Mouse (Mus musculus) mouse embryonic stem cell (cell line): ENCODE results near the gene Rab9.

Experiments
- in situ Hi-C, 2 experiments: fragments of 300-500 bp; cut with MboI; formaldehyde crosslinking; loops; 1 replicate in 1 of 2; 3 replicates in 1 of 2; pipeline ENCODE4 v1.14.3; 2019 to 2020; ENCODE audit warnings: low sequenced_read_pairs in 2 of 2, low pct_unique_long_range_greater_than_20kb in 1 of 2, mixed read lengths in 1 of 2; ENCODE audit not compliant: unreplicated experiment in 1 of 2

Rab9 gene

GRCm38 (mm10) chrX:166468321-166468720 lies 11.3 kb downstream of the Rab9 start:
- in situ Hi-C loops = no loop called here

DNA sequence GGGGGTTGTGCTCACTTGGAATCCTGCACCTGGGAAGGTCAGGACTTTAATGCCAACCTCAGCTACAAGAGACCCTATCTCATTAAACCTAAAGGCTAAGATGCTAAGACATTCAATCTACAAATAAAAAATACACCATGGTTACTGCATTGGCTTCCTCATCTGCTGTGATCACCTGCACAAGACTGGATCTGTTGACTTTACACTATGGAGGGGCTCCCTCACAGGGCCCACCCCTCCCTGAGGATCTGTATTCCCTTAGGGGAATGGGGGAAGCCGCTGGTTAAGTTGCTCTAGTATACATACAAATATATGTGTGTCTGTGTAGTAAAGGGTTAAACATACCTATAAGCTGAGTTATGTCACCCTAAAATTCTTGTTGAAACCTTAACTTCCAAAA lies 24.1 kb downstream of the Rab9 start:
- in situ Hi-C loops = no loop called here

- in situ Hi-C loops = no loop called here
These were observed 25.3 kb downstream of the Rab9 start for GRCm38 (mm10) chrX:166454331-166454730.

DNA sequence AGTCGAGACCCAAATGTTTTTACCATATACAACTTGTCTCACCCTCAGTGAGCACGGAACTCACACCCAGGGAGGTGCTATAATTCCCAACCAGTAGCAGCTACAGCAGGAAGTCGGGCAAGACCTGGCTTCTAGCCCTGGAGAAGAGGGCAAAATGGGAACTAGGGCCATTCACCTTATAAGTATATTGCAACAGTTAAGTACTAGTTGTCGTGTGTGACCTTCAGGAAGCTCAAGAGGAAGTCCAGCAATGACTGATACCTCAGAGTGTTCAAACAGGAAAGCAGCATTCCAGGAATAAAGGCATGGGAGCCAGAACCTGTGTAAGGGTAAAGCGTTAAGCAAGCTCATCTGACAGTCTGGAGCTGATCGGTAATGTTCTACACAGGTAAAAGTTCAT lies 26.1 kb downstream of the Rab9 start:
- in situ Hi-C loops = no loop called here

DNA sequence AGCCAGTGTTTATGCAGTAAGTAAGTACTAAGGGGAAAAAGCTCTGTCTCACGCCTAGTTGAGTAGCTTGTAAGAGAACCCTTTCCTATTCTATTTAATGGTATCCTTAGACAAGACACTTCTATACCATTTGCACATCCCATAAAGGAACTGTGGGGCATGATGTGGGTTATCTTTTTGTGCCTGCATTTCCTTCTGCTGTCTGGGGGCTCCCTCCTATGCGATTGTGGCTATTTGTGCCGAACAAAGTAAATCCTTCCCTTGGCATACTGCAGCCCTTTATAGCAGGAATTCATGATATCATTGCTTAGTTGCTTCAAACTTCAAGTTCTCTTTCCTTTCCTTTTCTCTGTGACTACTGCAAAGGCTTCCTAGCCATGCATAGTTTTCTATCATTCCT lies 35.1 kb downstream of the Rab9 start:
- in situ Hi-C loops = no loop called here

DNA sequence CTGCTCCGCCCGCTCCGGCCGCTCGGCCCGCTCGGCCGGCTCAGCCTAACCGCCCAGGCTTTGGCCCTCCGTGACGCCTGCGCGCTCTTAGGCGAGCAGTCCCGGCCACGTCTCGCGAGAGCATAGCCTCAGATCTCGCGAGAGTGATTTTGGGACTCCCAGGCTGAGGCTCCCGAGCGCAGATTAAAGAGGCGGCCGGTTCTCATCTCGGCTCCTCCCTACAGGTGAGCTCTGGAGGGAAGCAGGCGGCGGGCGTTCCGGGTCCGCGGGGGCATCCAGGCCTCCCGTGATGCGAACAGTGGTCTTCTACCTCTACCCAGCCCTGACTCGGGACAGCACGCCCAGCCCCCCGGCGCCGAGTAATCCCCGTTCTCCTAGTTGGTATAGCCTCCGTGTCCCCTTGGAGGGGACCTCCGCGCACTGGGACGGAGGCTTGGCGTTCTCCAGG lies 39.0 kb downstream of the Rab9 start, which contains the start of gene Ofd1:
Gene Ofd1 (minus strand): TSS at position 89 of the 448 bp plus-strand sequence.
- in situ Hi-C loops = no loop called here

DNA sequence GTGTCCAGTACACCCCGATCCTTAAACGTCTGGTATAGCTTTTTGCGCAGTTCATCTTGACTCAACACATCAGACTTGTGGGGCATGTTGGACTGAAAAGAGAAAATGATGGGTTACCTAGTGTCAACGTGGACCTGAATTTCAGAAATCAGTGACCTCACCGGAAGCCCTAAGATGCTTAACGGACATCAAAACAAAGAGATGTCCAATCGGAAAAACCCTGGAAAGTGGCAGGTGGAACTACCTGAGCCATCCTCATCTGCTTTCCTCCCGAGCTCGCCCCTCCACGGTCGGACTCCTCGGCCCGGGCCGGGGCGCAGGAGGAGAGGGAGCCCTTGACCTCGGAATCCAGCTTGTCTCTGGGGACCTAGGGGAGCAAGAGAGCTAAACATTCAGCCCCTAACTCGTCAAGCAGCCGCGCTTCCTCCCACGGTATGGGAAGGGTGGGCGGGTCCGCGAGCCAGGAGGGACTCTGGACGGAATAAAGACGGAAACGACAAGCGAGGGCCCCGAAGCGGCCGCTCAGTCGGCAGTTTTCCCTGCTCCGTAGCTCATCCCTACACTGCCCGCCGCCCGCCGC lies 39.5 kb downstream of the Rab9 start, which contains the start of gene Trappc2:
Gene Trappc2 (plus strand): TSS at position 539 of the 580 bp plus-strand sequence.
- in situ Hi-C loops = no loop called here

- in situ Hi-C loops = no loop called here
These were observed 44.9 kb downstream of the Rab9 start for GRCm38 (mm10) chrX:166434812-166435211.

DNA sequence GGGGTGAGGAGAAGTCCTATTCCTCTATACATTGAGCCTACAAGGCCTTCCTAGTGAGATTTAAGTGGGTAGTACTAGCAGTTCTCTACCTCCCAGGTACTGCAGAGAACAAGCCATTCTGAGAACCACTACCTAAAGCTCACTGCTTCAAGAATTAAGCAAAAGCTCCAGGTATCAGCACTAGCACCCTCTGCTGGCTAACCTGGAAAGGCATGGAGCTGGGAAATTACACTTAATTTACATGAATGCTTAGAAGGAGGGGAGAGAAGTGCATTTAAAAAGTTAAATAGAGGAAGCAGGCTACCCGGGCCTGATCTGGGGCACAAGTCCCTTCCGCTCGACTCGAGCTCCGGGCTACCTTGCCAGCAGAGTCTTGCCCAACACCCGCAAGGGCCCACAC lies 63.5 kb downstream of the Rab9 start:
- in situ Hi-C loops = no loop called here

DNA sequence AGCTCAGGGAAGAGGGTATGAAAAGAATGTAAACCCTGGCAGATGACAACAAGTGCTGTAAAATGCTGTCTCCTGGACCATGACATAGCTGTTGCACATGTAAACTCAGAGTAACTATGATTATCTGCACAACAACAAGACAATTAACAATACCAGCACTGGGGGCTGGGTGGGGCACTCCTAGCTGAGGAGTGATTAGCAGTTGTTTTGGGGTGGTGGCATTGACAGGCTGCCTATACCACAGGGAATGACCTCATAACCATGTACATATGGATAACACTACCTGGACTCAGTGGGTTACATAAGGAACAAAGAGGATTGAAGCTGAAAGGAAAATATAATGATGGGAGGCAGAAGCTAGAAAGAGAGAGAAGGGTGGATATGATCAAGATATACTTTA lies 71.8 kb downstream of the Rab9 start:
- in situ Hi-C loops = no loop called here
